Mouse (Mus musculus) megakaryocyte, embryonic 14.5 days (primary cell): ENCODE measurements at regions not wholly inside any gene's neighbourhood (a gene's known extent, or its start where the extent isn't known, plus 50 kb on each side); places are given as distances from the start of the nearest gene placed in this dataset.

Experiments
- FLI1 ChIP-seq: IDR thresholded peaks from 2 replicates; pipeline ENCODE4 v1.6.1; 2012; ENCODE audit warnings: low read length, inconsistent platforms, mixed read lengths
- GATA1 ChIP-seq: IDR thresholded peaks from 3 replicates; pipeline ENCODE4 v1.6.1; 2012; ENCODE audit warnings: mixed read lengths, low read length, inconsistent platforms, borderline replicate concordance

DNA sequence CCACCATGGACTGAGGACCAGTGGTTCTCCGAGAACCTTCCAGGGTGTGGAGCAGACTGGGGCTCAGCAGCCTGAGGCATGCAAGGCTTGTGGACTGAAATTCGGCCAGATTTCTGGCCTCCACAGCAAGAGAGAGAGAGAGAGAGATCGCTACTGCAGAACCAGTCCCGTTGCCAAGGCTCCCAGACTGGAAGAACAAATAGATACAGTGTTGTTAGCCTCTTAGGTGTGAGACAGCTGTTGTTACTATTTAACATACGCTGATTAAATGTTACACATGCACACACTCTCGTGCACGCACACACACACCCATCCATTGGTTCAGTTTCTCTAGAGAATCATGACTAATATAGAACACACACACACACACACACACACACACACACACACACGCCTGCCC, 133.4 kb upstream of the Ajap1 start:
- TF ChIP-seq GATA1 = no peak
- TF ChIP-seq FLI1 = no peak
